Mouse (Mus musculus) frontal cortex, adult (tissue): ENCODE results near the gene Mum1.
"Not testable (repeated sequence)": the region's sequence is repeated elsewhere in the genome, so short reads cannot be mapped to it uniquely, and the experiment has no call there.

ENCODE experiments used
- ATAC-seq: cut with Nextera tagmentation; 2 replicates; pipeline ENCODE4 v1.9.2; 2017; ENCODE audit warnings: mild to moderate bottlenecking, moderate library complexity, mixed read lengths; ENCODE audit not compliant: low TSS enrichment

The Mum1 gene

GRCm38 (mm10) chr10:80208248-80208647 lies 18.0 kb upstream of the Mum1 start:
- ATAC-seq = no peak

- peak; percentile 91 for ATAC-seq
These were observed 17.3 kb upstream of the Mum1 start for GRCm38 (mm10) chr10:80208841-80209371.

- ATAC-seq = not testable (repeated sequence)
These were observed 14.6 kb upstream of the Mum1 start for GRCm38 (mm10) chr10:80211547-80212103.

- ATAC-seq = no peak
These were observed 11.0 kb upstream of the Mum1 start for GRCm38 (mm10) chr10:80215048-80215772.

- no peak for ATAC-seq
These were observed 5.6 kb upstream of the Mum1 start for GRCm38 (mm10) chr10:80220676-80221075.

GRCm38 (mm10) chr10:80223137-80223536 lies 3.1 kb upstream of the Mum1 start:
- ATAC-seq = not testable (repeated sequence)

DNA sequence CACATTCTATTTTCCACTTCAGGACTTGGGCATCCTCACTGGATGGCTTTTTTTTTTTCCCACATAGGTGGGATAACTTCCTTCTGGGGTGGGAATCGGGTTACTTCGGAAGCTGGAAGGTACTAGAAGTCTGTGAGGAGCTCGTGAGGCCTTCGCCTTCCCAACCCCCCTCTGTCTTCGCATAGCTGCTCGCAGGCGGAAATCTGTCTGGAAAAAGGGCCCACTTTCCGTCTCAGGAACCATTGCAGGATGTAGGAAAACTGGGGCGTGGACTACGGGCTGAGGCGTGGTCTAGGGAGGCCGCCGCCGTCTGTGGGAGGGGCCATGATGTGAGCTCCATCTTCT lies 191 bp upstream of the Mum1 start:
- no peak; the same call in 1 of the 2 replicates for ATAC-seq

GRCm38 (mm10) chr10:80227166-80227539 lies 919 bp downstream of the Mum1 start:
- no peak for ATAC-seq

DNA sequence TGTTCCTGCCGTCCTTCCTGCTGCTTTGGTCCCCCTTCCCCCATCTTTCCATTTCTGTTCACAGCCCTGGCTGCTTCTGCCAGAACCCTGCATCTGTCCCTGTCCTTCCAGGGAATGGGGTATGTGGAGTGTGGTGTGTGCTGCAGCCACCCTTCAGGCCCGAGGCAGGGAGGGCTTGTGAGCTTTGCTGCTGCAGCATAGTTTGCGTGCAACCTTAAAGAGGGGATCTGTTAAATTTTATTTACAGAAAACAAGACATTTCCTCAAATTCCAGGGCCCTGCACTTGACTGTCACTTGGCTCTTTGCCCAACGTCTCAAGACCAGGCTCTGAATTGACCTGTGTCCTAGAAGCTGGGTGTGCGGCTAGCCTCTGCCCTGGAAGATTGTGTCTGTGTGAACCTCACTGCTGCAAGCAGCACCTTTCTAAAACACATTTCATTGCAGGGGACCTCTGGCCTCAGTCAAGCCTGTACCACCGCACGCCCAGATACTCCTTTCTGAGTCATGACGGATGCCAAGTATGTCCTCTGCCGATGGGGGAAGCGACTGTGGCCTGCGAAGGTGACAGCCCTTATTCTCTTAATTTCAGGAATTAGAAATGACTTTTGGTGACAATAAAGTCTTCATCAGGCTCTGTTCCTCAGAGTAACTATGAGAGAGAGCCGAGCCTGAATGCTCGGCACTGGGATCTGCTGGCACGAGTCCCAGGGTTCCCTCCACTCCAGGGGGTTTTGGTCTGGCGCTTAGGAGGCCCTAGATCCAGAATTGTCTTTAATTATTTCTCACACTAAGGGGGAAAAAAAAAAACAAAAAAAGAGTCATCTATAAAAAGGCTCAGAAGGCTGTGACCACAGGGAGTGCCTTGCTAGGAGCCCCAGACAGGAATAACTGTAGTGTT lies 1.9 kb downstream of the Mum1 start:
- peak; percentile 24; the same call in 1 of the 2 replicates for ATAC-seq

DNA sequence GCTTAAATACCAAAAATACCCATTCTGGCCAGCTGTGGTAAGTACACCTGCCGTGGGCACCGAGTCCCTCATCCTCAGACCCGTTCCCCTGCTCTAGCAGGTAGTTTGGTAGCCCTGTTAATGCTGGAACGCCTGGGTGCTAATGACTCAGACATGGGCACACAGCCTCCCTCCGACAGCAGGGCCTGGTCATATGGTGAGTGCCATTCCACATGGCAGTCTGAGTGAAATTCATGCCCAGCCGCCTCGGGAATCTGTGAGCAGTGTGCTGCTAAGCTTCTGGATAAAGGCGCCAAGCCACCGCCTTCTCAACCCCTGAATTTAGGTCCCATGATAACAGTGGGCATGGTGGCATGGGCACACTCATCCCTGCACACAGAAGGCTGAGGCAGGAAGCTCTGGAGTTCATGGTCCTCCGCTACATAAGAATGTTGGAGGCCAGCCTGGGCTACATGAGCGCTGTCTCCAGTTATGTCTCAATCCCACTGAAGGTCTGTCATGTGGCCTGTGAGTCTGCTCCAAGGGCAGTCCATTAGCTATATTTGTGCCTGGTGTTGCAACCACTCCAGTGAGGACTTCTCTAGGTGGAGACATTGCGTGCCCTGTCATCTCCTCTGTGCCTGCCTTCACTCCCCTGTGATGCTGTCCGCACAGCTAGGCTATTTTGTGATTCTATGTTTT lies 10.1 kb downstream of the Mum1 start:
- no peak for ATAC-seq

DNA sequence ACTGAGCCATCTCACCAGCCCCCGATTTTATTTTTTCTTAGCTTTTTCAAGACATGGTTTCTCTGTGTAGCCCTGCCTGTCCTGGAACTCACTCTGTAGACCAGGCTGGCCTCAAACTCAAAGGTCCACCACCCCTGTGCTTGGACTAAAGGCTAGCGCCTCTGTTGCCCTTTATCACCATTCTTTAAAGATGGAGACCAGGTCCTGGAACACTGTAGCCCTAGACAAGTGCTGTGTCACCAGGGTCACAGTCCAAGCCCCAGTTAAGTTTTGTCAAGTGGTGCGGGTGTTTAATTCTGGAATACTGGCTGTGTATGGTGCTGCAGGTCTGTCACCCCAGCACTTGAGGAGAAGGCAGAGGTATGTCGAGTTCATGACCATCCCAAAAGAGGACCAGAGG lies 10.8 kb downstream of the Mum1 start:
- ATAC-seq = no peak

DNA sequence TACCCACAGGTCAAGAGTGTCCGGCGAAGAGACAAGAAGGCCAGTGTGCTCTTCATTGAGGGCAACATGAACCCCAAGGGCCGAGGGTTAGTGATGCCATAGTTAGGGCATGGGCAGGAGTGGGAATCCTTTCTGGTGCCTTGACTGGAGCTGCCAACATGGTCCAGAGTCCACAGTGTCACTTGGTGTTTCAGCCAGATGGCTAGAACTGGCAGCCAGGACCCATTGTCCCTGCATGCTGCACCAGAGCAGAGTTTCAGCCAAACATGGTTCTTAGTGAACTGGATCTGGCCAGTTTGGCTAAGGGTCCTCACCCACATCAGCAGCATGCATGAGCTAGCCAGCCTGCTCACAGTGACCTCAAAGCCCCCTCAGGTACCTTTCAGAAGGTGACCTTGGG lies 12.1 kb downstream of the Mum1 start:
- no peak for ATAC-seq

DNA sequence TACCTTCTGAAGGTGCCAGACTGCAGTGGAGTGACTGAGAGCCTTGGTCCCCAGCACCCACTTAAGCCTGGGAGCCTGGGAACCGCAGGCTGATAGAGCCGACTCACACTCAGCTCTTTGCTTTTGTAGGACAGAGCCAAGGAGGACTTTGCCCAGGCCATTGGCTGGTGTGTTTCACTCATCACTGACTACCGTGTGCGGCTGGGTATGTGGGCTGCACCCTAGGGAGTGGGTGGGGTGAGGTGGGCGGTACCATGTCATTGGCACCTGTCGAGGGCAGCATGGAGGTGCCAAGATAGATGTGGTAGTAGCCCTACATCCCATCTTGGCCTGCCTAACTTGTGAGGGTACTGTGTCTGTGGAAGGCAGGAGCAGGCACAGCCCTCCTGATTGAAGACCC lies 13.6 kb downstream of the Mum1 start:
- ATAC-seq = no peak

DNA sequence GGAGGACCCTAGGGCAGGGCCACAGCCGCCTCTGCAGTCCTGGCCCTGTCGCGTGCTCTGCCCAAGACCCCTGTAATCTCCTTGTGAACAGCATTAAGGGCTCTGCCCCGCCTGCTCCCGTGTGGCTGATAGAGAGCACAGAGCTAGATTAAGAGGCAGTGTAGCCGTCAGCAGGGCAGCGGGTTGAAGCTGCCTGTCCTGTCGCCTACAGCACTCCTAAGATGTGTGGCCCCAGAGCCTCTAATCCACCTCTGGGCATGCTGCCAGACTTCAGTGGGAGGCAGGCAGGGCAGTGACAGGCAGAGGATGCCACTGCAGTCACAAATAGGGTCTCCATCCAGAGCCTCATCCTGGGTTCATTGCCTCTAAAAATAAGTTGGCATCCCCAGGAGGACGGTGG lies 15.9 kb downstream of the Mum1 start:
- ATAC-seq = no peak

GRCm38 (mm10) chr10:80242607-80243006 lies 16.4 kb downstream of the Mum1 start:
- ATAC-seq = no peak

GRCm38 (mm10) chr10:80244791-80245399 lies 18.7 kb downstream of the Mum1 start:
- ATAC-seq = no peak

DNA sequence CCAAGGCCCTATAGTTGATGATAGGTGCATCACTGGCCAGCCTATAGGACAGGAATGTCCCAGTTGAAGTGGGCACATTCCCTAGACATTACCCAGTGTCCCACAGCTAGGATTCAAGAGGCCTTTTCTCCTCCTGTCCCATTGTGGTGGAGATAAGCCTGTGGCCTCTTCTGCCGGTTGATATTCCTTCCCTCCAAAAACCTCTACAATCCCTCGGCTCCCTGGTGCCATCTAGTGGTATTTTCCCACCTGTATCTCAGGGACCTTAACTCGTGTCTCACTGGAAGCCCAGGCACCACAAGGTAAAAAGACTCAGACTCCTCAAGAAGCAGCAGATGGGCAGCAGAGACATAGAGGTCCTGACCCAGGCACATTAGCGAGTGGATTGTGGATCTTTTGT lies 19.4 kb downstream of the Mum1 start:
- ATAC-seq = peak; percentile 42

DNA sequence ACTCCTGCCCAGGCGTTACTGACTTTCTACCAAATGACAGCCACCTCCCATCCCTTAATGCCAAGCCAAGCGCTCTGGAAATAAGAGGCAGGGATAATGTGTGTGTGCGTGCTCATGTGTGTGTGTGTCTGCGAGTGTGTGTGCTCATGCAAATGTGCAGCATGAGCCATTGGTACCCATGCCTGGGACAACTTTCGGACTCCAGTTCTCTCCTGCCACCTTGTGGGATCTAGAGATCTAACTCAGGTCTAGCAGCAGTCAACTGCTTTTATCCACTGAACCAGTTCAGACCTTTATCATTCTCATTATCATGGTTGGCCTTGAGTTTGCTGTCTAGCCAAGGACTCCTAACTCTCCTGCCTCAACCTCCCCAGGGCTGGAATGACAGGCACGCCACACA lies 21.6 kb downstream of the Mum1 start:
- no peak for ATAC-seq

DNA sequence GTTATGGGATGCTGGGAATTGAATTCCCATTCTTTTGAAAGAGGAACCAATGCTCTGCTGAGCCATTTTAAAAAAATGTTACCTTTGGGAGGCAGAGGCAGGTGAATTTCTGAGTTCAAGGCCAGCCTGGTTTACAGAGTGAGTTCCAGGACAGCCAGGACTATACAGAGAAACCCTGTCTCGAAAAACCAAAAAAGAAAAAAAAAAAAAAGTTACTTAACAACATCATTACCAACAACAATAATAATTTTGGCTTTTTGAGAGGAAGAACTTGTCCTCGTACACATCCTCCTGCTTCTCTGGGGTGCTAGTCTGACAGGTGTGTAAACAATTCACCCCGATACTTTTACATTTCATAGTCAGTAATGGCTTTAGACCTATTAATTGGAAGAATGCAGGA lies 22.2 kb downstream of the Mum1 start:
- ATAC-seq = not testable (repeated sequence)

GRCm38 (mm10) chr10:80248971-80249640 lies 22.9 kb downstream of the Mum1 start, which contains the start of gene Ndufs7:
TSS of gene Ndufs7 (plus strand) at chr10:80249121.
- ATAC-seq = peak; percentile 75

DNA sequence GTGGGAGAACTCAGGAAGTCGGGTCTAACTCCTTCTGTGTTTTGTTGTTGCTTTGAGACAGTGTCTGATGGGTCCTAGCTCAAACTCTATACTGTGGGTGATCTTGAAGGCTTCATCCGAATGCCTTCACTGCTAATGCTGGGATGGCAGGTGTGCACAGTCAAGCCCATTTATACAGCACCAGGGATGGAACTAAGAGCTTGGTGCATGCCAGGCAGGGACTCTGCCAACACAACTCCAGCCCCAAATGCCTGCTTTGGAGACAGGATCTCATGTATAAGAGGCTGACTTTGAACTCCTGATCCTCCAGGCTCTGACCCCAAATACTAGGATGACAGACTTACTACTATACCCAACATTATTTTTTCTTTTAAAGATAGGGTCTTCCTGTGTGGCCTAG lies 23.8 kb downstream of the Mum1 start:
- no peak for ATAC-seq
